Mouse (Mus musculus): ENCODE results near the gene Zfp119b. TPM values are rescaled to one million over a fixed set of nuclear protein-coding genes. Genes with fewer than 3 reads are reported as not detected.

The Zfp119b gene
- polyA plus RNA-seq, 1 experiment from 2014 or later = 2.3 TPM

GRCm38 (mm10) chr17:55967186-55967585 is 17.9 kb upstream of the Zfp119b start:
- WGBS (ENCODE audit: insufficient replicate concordance) = 72% methylated on average over 4 of the region's 4 CpGs
- H3K4me2 ChIP-seq = no peak overlapping the region
- no peak for ATAC-seq (ENCODE audit: insufficient read depth)
- H3K9me3 ChIP-seq (replicated peaks) = no peaks in the 10 kb centered on the region
- H3K27me3 ChIP-seq = peaks cover 37% of the 10 kb centered on the region
- peaks cover 39% of the 10 kb centered on the region for H3K36me3 ChIP-seq (replicated peaks)
- peaks cover 11% of the 10 kb centered on the region; the same call in 1 of the 2 replicates for H3K4me1 ChIP-seq (replicated peaks)
- no peak overlapping the region for H3K9ac ChIP-seq
- H3K4me3 ChIP-seq (replicated peaks) = no peak overlapping the region
- H3K27ac ChIP-seq (replicated peaks) = no peak overlapping the region

GRCm38 (mm10) chr17:55964996-55965395 is 15.7 kb upstream of the Zfp119b start:
- H3K36me3 ChIP-seq (replicated peaks) = peaks cover 56% of the 10 kb centered on the region
- no peak overlapping the region for H3K9ac ChIP-seq
- H3K4me2 ChIP-seq = no peak overlapping the region
- WGBS (ENCODE audit: insufficient replicate concordance) = 70% methylated on average over 9 of the region's 9 CpGs
- peaks cover 15% of the 10 kb centered on the region for H3K27me3 ChIP-seq
- no peaks in the 10 kb centered on the region for H3K9me3 ChIP-seq (replicated peaks)
- H3K4me3 ChIP-seq (replicated peaks) = no peak overlapping the region
- ATAC-seq (ENCODE audit: insufficient read depth) = no peak
- H3K4me1 ChIP-seq (replicated peaks) = peaks cover 9% of the 10 kb centered on the region
- no peak overlapping the region for H3K27ac ChIP-seq (replicated peaks)

GRCm38 (mm10) chr17:55964496-55964895 is 15.2 kb upstream of the Zfp119b start:
- no peak for ATAC-seq (ENCODE audit: insufficient read depth)
- Histone ChIP-seq H3K9ac (no peak overlapping the region), H3K27me3 (peaks cover 10% of the 10 kb centered on the region), H3K4me3 (replicated peaks) (no peak overlapping the region), H3K36me3 (replicated peaks) (peaks cover 56% of the 10 kb centered on the region), H3K9me3 (replicated peaks) (no peaks in the 10 kb centered on the region), H3K4me1 (replicated peaks) (peaks cover 14% of the 10 kb centered on the region), H3K4me2 (no peak overlapping the region), H3K27ac (replicated peaks) (no peak overlapping the region)
- 82% methylated on average over 10 of the region's 10 CpGs for WGBS (ENCODE audit: insufficient replicate concordance)

- H3K4me2 ChIP-seq = peak overlapping the region; percentile 29
- no peak overlapping the region for H3K4me3 ChIP-seq (replicated peaks)
- no peak overlapping the region for H3K9ac ChIP-seq
- peaks cover 23% of the 10 kb centered on the region for H3K4me1 ChIP-seq (replicated peaks)
- peaks cover 56% of the 10 kb centered on the region for H3K36me3 ChIP-seq (replicated peaks)
- no peaks in the 10 kb centered on the region for H3K9me3 ChIP-seq (replicated peaks)
- H3K27ac ChIP-seq (replicated peaks) = peak overlapping the region; percentile 48; the same call in 1 of the 2 replicates
- ATAC-seq (ENCODE audit: insufficient read depth) = no peak
- no peaks in the 10 kb centered on the region for H3K27me3 ChIP-seq
- 66% methylated on average over 14 of the region's 14 CpGs for WGBS (ENCODE audit: insufficient replicate concordance)
These were observed 13.9 kb upstream of the Zfp119b start for GRCm38 (mm10) chr17:55963171-55963570.

- Histone ChIP-seq H3K4me1 (replicated peaks) (peaks cover 38% of the 10 kb centered on the region), H3K36me3 (replicated peaks) (peaks cover 45% of the 10 kb centered on the region), H3K9me3 (replicated peaks) (no peaks in the 10 kb centered on the region), H3K27ac (replicated peaks) (no peak overlapping the region), H3K9ac (no peak overlapping the region), H3K4me3 (replicated peaks) (no peak overlapping the region), H3K4me2 (no peak overlapping the region), H3K27me3 (no peaks in the 10 kb centered on the region)
- ATAC-seq (ENCODE audit: insufficient read depth) = no peak
- WGBS (ENCODE audit: insufficient replicate concordance) = 87% methylated on average over 7 of the region's 7 CpGs
These were observed 12.3 kb upstream of the Zfp119b start for GRCm38 (mm10) chr17:55961631-55962030.

GRCm38 (mm10) chr17:55960791-55961190 is 11.5 kb upstream of the Zfp119b start:
- ATAC-seq (ENCODE audit: insufficient read depth) = no peak
- no peak overlapping the region for H3K4me3 ChIP-seq (replicated peaks)
- no peaks in the 10 kb centered on the region for H3K27me3 ChIP-seq
- peaks cover 46% of the 10 kb centered on the region for H3K4me1 ChIP-seq (replicated peaks)
- no peaks in the 10 kb centered on the region for H3K9me3 ChIP-seq (replicated peaks)
- H3K27ac ChIP-seq (replicated peaks) = no peak overlapping the region
- H3K36me3 ChIP-seq (replicated peaks) = peaks cover 36% of the 10 kb centered on the region
- H3K4me2 ChIP-seq = no peak overlapping the region
- H3K9ac ChIP-seq = no peak overlapping the region

- peaks cover 32% of the 10 kb centered on the region for H3K36me3 ChIP-seq (replicated peaks)
- H3K4me2 ChIP-seq = peak overlapping the region; percentile 75
- peak overlapping the region; percentile 78 for H3K4me3 ChIP-seq (replicated peaks)
- 0 out of 2 replicates have a peak, but pooled peaks cover under 1% of the 10 kb centered on the region for H3K27me3 ChIP-seq
- peak overlapping the region; percentile 95 for H3K27ac ChIP-seq (replicated peaks)
- H3K4me1 ChIP-seq (replicated peaks) = peaks cover 49% of the 10 kb centered on the region
- WGBS (ENCODE audit: insufficient replicate concordance) = 54% methylated on average over 10 of the region's 10 CpGs
- no peaks in the 10 kb centered on the region for H3K9me3 ChIP-seq (replicated peaks)
- H3K9ac ChIP-seq = peak overlapping the region; percentile 65
- no peak for ATAC-seq (ENCODE audit: insufficient read depth)
These were observed 10.8 kb upstream of the Zfp119b start for GRCm38 (mm10) chr17:55959946-55960740.

GRCm38 (mm10) chr17:55958918-55959728 is 9.8 kb upstream of the Zfp119b start, which contains the start of gene Yju2:
Gene Yju2 (plus strand): TSS chr17:55959099.
- peaks cover 22% of the 10 kb centered on the region for H3K36me3 ChIP-seq (replicated peaks)
- H3K9me3 ChIP-seq (replicated peaks) = no peaks in the 10 kb centered on the region
- peak within 1 kb of the TSS; percentile 75 for H3K4me2 ChIP-seq
- under 1% methylated on average over 46 of the region's 46 CpGs for WGBS (ENCODE audit: insufficient replicate concordance)
- H3K27ac ChIP-seq (replicated peaks) = peak within 1 kb of the TSS; percentile 95
- peaks cover 53% of the 10 kb centered on the region for H3K4me1 ChIP-seq (replicated peaks)
- H3K9ac ChIP-seq = peak within 1 kb of the TSS; percentile 65
- ATAC-seq (ENCODE audit: insufficient read depth) = peak; percentile 90
- peak within 1 kb of the TSS; percentile 78 for H3K4me3 ChIP-seq (replicated peaks)
- H3K27me3 ChIP-seq = peaks cover 6% of the 10 kb centered on the region; the same call in 1 of the 2 replicates

GRCm38 (mm10) chr17:55958584-55958886 is 9.2 kb upstream of the Zfp119b start:
- peak overlapping the region; percentile 95 for H3K27ac ChIP-seq (replicated peaks)
- H3K4me1 ChIP-seq (replicated peaks) = peaks cover 52% of the 10 kb centered on the region
- WGBS (ENCODE audit: insufficient replicate concordance) = 35% methylated on average over 2 of the region's 2 CpGs
- H3K36me3 ChIP-seq (replicated peaks) = peaks cover 19% of the 10 kb centered on the region
- H3K9me3 ChIP-seq (replicated peaks) = no peaks in the 10 kb centered on the region
- no peak for ATAC-seq (ENCODE audit: insufficient read depth)
- peak overlapping the region; percentile 78 for H3K4me3 ChIP-seq (replicated peaks)
- peak overlapping the region; percentile 75 for H3K4me2 ChIP-seq
- H3K9ac ChIP-seq = peak overlapping the region; percentile 65
- H3K27me3 ChIP-seq = peaks cover 8% of the 10 kb centered on the region; the same call in 1 of the 2 replicates

- Histone ChIP-seq H3K4me3 (replicated peaks) (peak overlapping the region; percentile 78), H3K9me3 (replicated peaks) (no peaks in the 10 kb centered on the region), H3K27me3 (peaks cover 8% of the 10 kb centered on the region; the same call in 1 of the 2 replicates), H3K4me2 (peak overlapping the region; percentile 75), H3K4me1 (replicated peaks) (peaks cover 51% of the 10 kb centered on the region), H3K9ac (peak overlapping the region; percentile 65), H3K27ac (replicated peaks) (peak overlapping the region; percentile 95), H3K36me3 (replicated peaks) (peaks cover 19% of the 10 kb centered on the region)
- ATAC-seq (ENCODE audit: insufficient read depth) = no peak
- WGBS (ENCODE audit: insufficient replicate concordance) = 71% methylated on average over 13 of the region's 13 CpGs
These were observed 8.7 kb upstream of the Zfp119b start for GRCm38 (mm10) chr17:55957726-55958583.

All from liver, embryonic 15.5 days (tissue).